In the genomic region with DNA sequence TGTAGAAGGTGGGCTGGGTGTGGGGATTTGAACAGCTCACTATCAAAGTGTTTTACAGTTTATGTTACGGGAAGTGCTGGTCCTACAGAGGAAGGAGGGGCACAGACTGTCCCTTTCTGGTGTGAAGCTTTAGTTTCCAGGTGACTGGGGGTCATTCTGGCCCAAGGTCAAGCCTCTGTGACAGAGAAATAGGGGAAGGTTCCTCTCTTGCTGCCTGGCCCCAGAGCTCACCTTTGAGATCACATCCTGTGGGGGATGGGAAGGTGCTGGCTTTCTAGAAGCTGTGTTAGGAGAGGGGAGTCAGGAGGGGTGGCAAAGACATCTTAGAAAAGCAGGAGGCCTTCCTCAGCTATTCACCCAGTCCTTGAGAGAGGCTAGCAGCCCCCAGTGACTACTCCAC, we compare ENCODE assay signal across 28 mouse cellular contexts. TPM values are rescaled to one million over a fixed set of nuclear protein-coding genes. Genes with fewer than 3 reads are reported as not detected.
A peak's percentile ranks its signal among the peaks of the same experiment; 100 is the strongest.
DNase-seq lines count a peak whose midpoint lies in the region; ATAC-seq and TF ChIP-seq lines count a peak whose summit lies in the region.
"Had no signal": no experiment of that assay in that cellular context is flagged by ENCODE, and none has a peak within 500 bp of the region (broad histone marks: within the 10 kb centered on the region; RNA-seq: fewer than 3 reads in every experiment).

No protein-coding gene starts in this region.

- TF ChIP-seq POLR2A in CH12.LX (IDR thresholded peaks at IDR 0.05; ENCODE audit: low read depth, low read length), result no peak

- DNase-seq in heart, postnatal 10 days, result no peak
- peak; percentile 31 for DNase-seq in CH12.LX (ENCODE audit: extremely low read depth)
- DNase-seq in ZHBTc4 (ENCODE audit: low read depth, low spot score), result peak; percentile 63
- peak; percentile 72 for DNase-seq in thymus, postnatal 14 days
- DNase-seq in frontal cortex, postnatal 14 days (ENCODE audit: low spot score in 2 of 2), result no peak
- DNase-seq in MN1 (ENCODE audit: low spot score), result no peak
- DNase-seq in heart, postnatal 4 days, result no peak
- DNase-seq: adrenal gland, postnatal 10 days; cerebellum, adult 18-20 months; cerebellum, postnatal 36 days; gastrocnemius, postnatal 10 days; heart, adult 11 months; heart, postnatal 14 days; kidney, adult 8-10 months; kidney, postnatal 14 days; lung, postnatal 36 days had no signal

- peaks cover 4% of the 10 kb centered on the region for H3K4me1 ChIP-seq in heart, embryonic 12.5 days (replicated peaks)
- peaks cover 2 to 23% of the 10 kb centered on the region in 2 experiments; a peak in 2 of 4 replicates for H3K4me1 ChIP-seq in CH12.LX (ENCODE audit: control insufficient read depth in 1 of 2, insufficient read depth in 2 of 2)
- H3K4me1 ChIP-seq: forebrain, embryonic 15.5 days had no signal

- in situ Hi-C loops in CH12.LX (cut with MboI; ENCODE audit: low pct_ligation_motif_present, low pct_unique_long_range_greater_than_20kb, low sequenced_read_pairs), result no loop called here

- no peak overlapping the region for H3K4me3 ChIP-seq in heart, embryonic 12.5 days
- H3K4me3 ChIP-seq in CH12.LX (replicated peaks in 1 of 3; ENCODE audit: low read depth in 2 of 3, low read length in 2 of 3, poor library complexity in 1 of 3), result no peak overlapping the region
- H3K4me3 ChIP-seq: forebrain, embryonic 15.5 days; hindbrain, embryonic 13.5 days; left cerebral cortex, adult 2 months; liver, embryonic 15.5 days; lung, embryonic 15.5 days; myocyte; stomach, embryonic 15.5 days had no signal

- H3K79me2 ChIP-seq in CH12.LX (replicated peaks; ENCODE audit: control insufficient read depth, extremely low read depth, insufficient read depth, poor library complexity, severe bottlenecking), result no peaks in the 10 kb centered on the region

- ATAC-seq in heart, embryonic 12.5 days (ENCODE audit: insufficient number of reproducible peaks, low FRiP score), result no peak
- ATAC-seq: forebrain, embryonic 15.5 days; inflammation-experienced regulatory T-cells, adult 6 months; midbrain, embryonic 16.5 days; Patski had no signal

- TF ChIP-seq EP300 in CH12.LX (IDR thresholded peaks at IDR 0.05; ENCODE audit: low read length), result no peak

- no peaks in the 10 kb centered on the region for H3K27me3 ChIP-seq in heart, embryonic 12.5 days (replicated peaks)
- no peaks in the 10 kb centered on the region for H3K27me3 ChIP-seq in CH12.LX (replicated peaks)
- H3K27me3 ChIP-seq: forebrain, embryonic 15.5 days; hindbrain, embryonic 13.5 days; liver, embryonic 15.5 days; lung, embryonic 15.5 days; Patski; stomach, embryonic 15.5 days had no signal

- no peaks in the 10 kb centered on the region for H3K36me3 ChIP-seq in heart, embryonic 12.5 days
- no peaks in the 10 kb centered on the region for H3K36me3 ChIP-seq in CH12.LX (replicated peaks in 1 of 2; ENCODE audit: control insufficient read depth in 1 of 2, insufficient read depth in 1 of 2, low read length in 1 of 2)
- H3K36me3 ChIP-seq: forebrain, embryonic 15.5 days; hindbrain, embryonic 13.5 days; liver, embryonic 15.5 days; lung, embryonic 15.5 days; stomach, embryonic 15.5 days had no signal

- WGBS in heart, embryonic 12.5 days, result 85% methylated on average over 1 of the region's 1 CpGs

- H3K4me2 ChIP-seq in heart, embryonic 12.5 days, result no peak overlapping the region
- no peak overlapping the region for H3K4me2 ChIP-seq in CH12.LX (ENCODE audit: insufficient read depth, low read depth, poor library complexity, severe bottlenecking)
- H3K4me2 ChIP-seq: forebrain, embryonic 15.5 days; heart, embryonic 11.5 days; hindbrain, embryonic 13.5 days; liver, embryonic 15.5 days; lung, embryonic 15.5 days; stomach, embryonic 15.5 days had no signal

- 0 out of 2 replicates have a peak overlapping the region, but pooled peaks have one; percentile 2 for H3K9ac ChIP-seq in heart, embryonic 12.5 days
- H3K9ac ChIP-seq in CH12.LX (ENCODE audit: insufficient read depth, low read depth), result no peak overlapping the region
- H3K9ac ChIP-seq: forebrain, embryonic 15.5 days; hindbrain, embryonic 13.5 days; liver, embryonic 15.5 days; lung, embryonic 15.5 days; stomach, embryonic 15.5 days had no signal

- no peak for TF ChIP-seq RAD21 in CH12.LX (IDR thresholded peaks at IDR 0.05; ENCODE audit: low read depth, low read length)

- no peaks in the 10 kb centered on the region for H3K9me3 ChIP-seq in heart, embryonic 12.5 days (replicated peaks)
- no peaks in the 10 kb centered on the region for H3K9me3 ChIP-seq in CH12.LX (replicated peaks; ENCODE audit: low read length)
- H3K9me3 ChIP-seq: forebrain, embryonic 15.5 days; hindbrain, embryonic 13.5 days; liver, embryonic 15.5 days; lung, embryonic 15.5 days; stomach, embryonic 15.5 days had no signal

- intact Hi-C loops in heart, postnatal 10 days (cut with DNase I), result no loop called here

- dilution Hi-C loops in CH12.LX (cut with MboI; ENCODE audit: extremely low pct_ligation_motif_present, extremely low pct_unique_long_range_greater_than_20kb, low sequenced_read_pairs), result no loop called here

- H3K27ac ChIP-seq in heart, embryonic 12.5 days (ENCODE audit: poor library complexity, severe bottlenecking), result no peak overlapping the region
- no peak overlapping the region for H3K27ac ChIP-seq in CH12.LX (ENCODE audit: insufficient read depth, low read depth)
- H3K27ac ChIP-seq: forebrain, embryonic 15.5 days; hindbrain, embryonic 13.5 days; left cerebral cortex, adult 2 months; liver, embryonic 15.5 days; lung, embryonic 15.5 days; stomach, embryonic 15.5 days had no signal

- TF ChIP-seq CTCF in CH12.LX (conservative IDR thresholded peaks at IDR 0.05 in 1 of 2, IDR thresholded peaks at IDR 0.05 in 1 of 2; ENCODE audit: low read depth in 2 of 2, low read length in 2 of 2), result no peak

TF ChIP-seq in CH12.LX, 34 proteins besides CTCF, POLR2A, EP300 and RAD21:
- TF ChIP-seq MEF2A (IDR thresholded peaks at IDR 0.05; ENCODE audit: borderline replicate concordance, low read depth, low read length) (no peak), UBTF (IDR thresholded peaks at IDR 0.05; ENCODE audit: low read depth, low read length) (no peak)

RNA-seq across cellular contexts. Expression of gene Usp3, which starts 39.5 kb away (rescaled TPM):
- polyA plus RNA-seq in heart, embryonic 12.5 days (2016; fragmentation: Nextera tagmentation; extraction: Ambion mirVana), result 40.3 and 52.0 TPM in 2 replicates
- total RNA-seq in heart, postnatal 10 days (2021), result 10 to 100 TPM; 29.8 to 33.9 TPM
- total RNA-seq in CH12.LX (2012; rRNA removed), result 19.0 and 24.4 TPM in 2 replicates
- 36.6 and 40.8 TPM in 2 replicates for total RNA-seq in CH12.LX (2014; rRNA removed)
- 39.5 and 50.9 TPM in 2 replicates for polyA plus RNA-seq in CH12.LX (2012; ENCODE audit: insufficient read length, low read depth)
- 10 to 100 TPM; 45.8 to 48.5 TPM for total RNA-seq in heart, postnatal 4 days (2021)

Comparison
In these comparisons a context has a peak if more than half of its experiments do, and no peak if none do; other contexts are left out.
1. DNase-seq: peak in CH12.LX (single experiment), ZHBTc4 (single experiment) and thymus, postnatal 14 days (single experiment); none in heart, postnatal 10 days (0 of 2), frontal cortex, postnatal 14 days (0 of 2), MN1 (single experiment) and heart, postnatal 4 days (single experiment).